ENCODE assay signal across 21 mouse cellular contexts in the genomic region with DNA sequence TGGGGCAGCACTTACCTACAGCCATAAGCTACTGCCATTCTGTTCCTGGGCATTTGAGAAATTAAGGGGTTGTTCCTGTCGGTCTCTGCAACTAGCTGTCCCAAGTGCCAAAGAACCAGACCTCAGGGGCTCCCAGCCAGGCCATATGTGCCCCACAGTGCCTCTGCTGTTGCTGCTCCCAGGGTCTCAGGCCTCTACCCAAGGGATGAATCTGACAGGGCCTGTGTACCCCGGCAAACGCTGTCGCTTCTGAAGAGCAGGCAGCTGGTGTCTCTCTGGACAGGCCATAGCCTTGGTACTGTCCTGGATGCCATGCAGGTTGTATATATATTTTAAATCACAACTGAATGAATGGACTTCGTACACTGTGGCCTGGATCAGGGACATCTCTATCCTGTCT. TPM values are rescaled to one million over a fixed set of nuclear protein-coding genes. Genes with fewer than 3 reads are reported as not detected.
DNase-seq lines count a peak whose midpoint lies in the region; ATAC-seq and TF ChIP-seq lines count a peak whose summit lies in the region.
"Had no signal": no experiment of that assay in that cellular context is flagged by ENCODE, and none has a peak within 500 bp of the region (broad histone marks: within the 10 kb centered on the region; RNA-seq: fewer than 3 reads in every experiment).

No protein-coding gene starts in this region.

- H3K4me1 ChIP-seq in heart, embryonic 10.5 days: peaks cover 19% of the 10 kb centered on the region
- no peaks in the 10 kb centered on the region for H3K4me1 ChIP-seq in midbrain, embryonic 11.5 days (ENCODE audit: control insufficient read depth, insufficient read depth, low read length)
- no peaks in the 10 kb centered on the region for H3K4me1 ChIP-seq in midbrain, embryonic 10.5 days

- no peak for ATAC-seq in midbrain, embryonic 11.5 days (ENCODE audit: low FRiP score)
- peak; percentile 15 for ATAC-seq in Patski
- ATAC-seq: activated CD4-positive, CD25-positive, alpha-beta regulatory T cell, adult 4 months; CD4-positive, CD25-positive, alpha-beta regulatory T cell, adult 4 months had no signal

- H3K4me2 ChIP-seq in midbrain, embryonic 11.5 days: no peak overlapping the region

- peak; percentile 85 for DNase-seq in heart, adult 11 months
- no peak for DNase-seq in heart, postnatal 4 days
- DNase-seq in heart, embryonic 10.5 days (ENCODE audit: low spot score): peak; percentile 66
- DNase-seq in heart, adult 8-10 months (ENCODE audit: low spot score): no peak
- DNase-seq in midbrain, embryonic 11.5 days (ENCODE audit: low spot score, missing footprints): peak; percentile 81
- no peak for DNase-seq in midbrain, embryonic 10.5 days (ENCODE audit: low spot score)
- DNase-seq in Patski (ENCODE audit: low read depth, low spot score): no peak
- no peak for DNase-seq in cerebellum, adult 11 months
- DNase-seq: adrenal gland, adult 2 months; adrenal gland, postnatal 10 days; adrenal gland, postnatal 14 days; adrenal gland, postnatal 25 days; adrenal gland, postnatal 36 days; B cell, adult 2 months; cerebellum, adult 11-12 months; cerebellum, adult 18-20 months; cerebellum, adult 2 months had no signal

- in situ Hi-C loops in Patski (cut with MboI; ENCODE audit: low pct_unique_long_range_greater_than_20kb): no loop called here

- no peak overlapping the region for H3K27ac ChIP-seq in heart, embryonic 10.5 days
- no peak overlapping the region for H3K27ac ChIP-seq in midbrain, embryonic 11.5 days (ENCODE audit: low read depth, low read length)
- H3K27ac ChIP-seq in midbrain, embryonic 10.5 days (replicated peaks): no peak overlapping the region

- TF ChIP-seq CTCF in Patski (IDR thresholded peaks at IDR 0.05): no peak

- H3K9ac ChIP-seq in midbrain, embryonic 11.5 days (ENCODE audit: low read length): no peak overlapping the region

- peaks cover 59% of the 10 kb centered on the region for H3K36me3 ChIP-seq in heart, embryonic 10.5 days
- H3K36me3 ChIP-seq in midbrain, embryonic 11.5 days (ENCODE audit: control insufficient read depth, insufficient read depth, low read length): no peaks in the 10 kb centered on the region
- H3K36me3 ChIP-seq in midbrain, embryonic 10.5 days: peaks cover 56% of the 10 kb centered on the region

- WGBS in heart, embryonic 10.5 days: 87% methylated on average over 5 of the region's 5 CpGs
- WGBS in midbrain, embryonic 11.5 days: 92% methylated on average over 5 of the region's 5 CpGs
- 94% methylated on average over 5 of the region's 5 CpGs for WGBS in midbrain, embryonic 10.5 days

- H3K27me3 ChIP-seq in heart, embryonic 10.5 days (ENCODE audit: insufficient read depth, poor library complexity, severe bottlenecking): no peaks in the 10 kb centered on the region
- H3K27me3 ChIP-seq in midbrain, embryonic 11.5 days (ENCODE audit: control insufficient read depth, insufficient read depth, low read length): no peaks in the 10 kb centered on the region
- H3K27me3 ChIP-seq in midbrain, embryonic 10.5 days (ENCODE audit: low read depth, poor library complexity, severe bottlenecking): no peaks in the 10 kb centered on the region
- H3K27me3 ChIP-seq in Patski: no peaks in the 10 kb centered on the region
- H3K27me3 ChIP-seq: CH12.LX had no signal

- no peaks in the 10 kb centered on the region for H3K9me3 ChIP-seq in heart, embryonic 10.5 days
- H3K9me3 ChIP-seq in midbrain, embryonic 11.5 days (ENCODE audit: control insufficient read depth, low read length): no peaks in the 10 kb centered on the region
- no peaks in the 10 kb centered on the region for H3K9me3 ChIP-seq in midbrain, embryonic 10.5 days (replicated peaks)
- H3K9me3 ChIP-seq: G1E had no signal

- POLR2A ChIA-PET in Patski (lab: Charles Lee): interaction anchor here (0.6 to 0.7 kb wide), 2 partner anchors 35 to 368 kb away, joined by 3 to 4 read pairs; no protein-coding TSS in a partner anchor

- CTCF ChIA-PET in Patski (lab: Charles Lee): no interaction called here

- H3K4me3 ChIP-seq in heart, embryonic 10.5 days: no peak overlapping the region
- no peak overlapping the region for H3K4me3 ChIP-seq in midbrain, embryonic 11.5 days (ENCODE audit: low read depth, low read length)
- H3K4me3 ChIP-seq in midbrain, embryonic 10.5 days: no peak overlapping the region

RNA-seq across cellular contexts. Expression of a gene that starts 20.1 kb away (rescaled TPM):
- total RNA-seq in heart, postnatal 4 days (2021): 10 to 100 TPM; 38.8 to 42.3 TPM
- 86.5 and 91.3 TPM in 2 replicates for polyA plus RNA-seq in heart, embryonic 10.5 days (2016; fragmentation: Nextera tagmentation; extraction: Ambion mirVana)
- total RNA-seq in heart, adult 8-10 months (2022): 10 to 100 TPM; 74.6 to 80.8 (median 77.0) TPM
- polyA plus RNA-seq in midbrain, embryonic 11.5 days (2014; fragmentation: Nextera tagmentation; extraction: Ambion mirVana): 34.2 and 37.4 TPM in 2 replicates
- polyA plus RNA-seq in midbrain, embryonic 10.5 days (2016; fragmentation: Nextera tagmentation; extraction: Ambion mirVana): 55.7 and 65.1 TPM in 2 replicates
- polyA plus RNA-seq in Patski (2021): 54.6 TPM

RNA-seq across cellular contexts. Expression of a gene that starts 37.3 kb away (rescaled TPM):
- 10 to 100 TPM; 24.4 to 27.6 TPM for total RNA-seq in heart, postnatal 4 days (2021)
- 25.5 and 28.6 TPM in 2 replicates for polyA plus RNA-seq in heart, embryonic 10.5 days (2016; fragmentation: Nextera tagmentation; extraction: Ambion mirVana)
- total RNA-seq in heart, adult 8-10 months (2022): 10 to 100 TPM in 2 of 4 experiments, 1 to 10 TPM in 2; 8.6 to 15.0 (median 11.0) TPM
- polyA plus RNA-seq in midbrain, embryonic 11.5 days (2014; fragmentation: Nextera tagmentation; extraction: Ambion mirVana): 18.3 and 24.3 TPM in 2 replicates
- 18.0 and 26.9 TPM in 2 replicates for polyA plus RNA-seq in midbrain, embryonic 10.5 days (2016; fragmentation: Nextera tagmentation; extraction: Ambion mirVana)
- polyA plus RNA-seq in Patski (2021): 23.1 TPM

Comparison
In these comparisons a context has a peak if more than half of its experiments do, and no peak if none do; other contexts are left out.
1. DNase-seq: peak in heart, adult 11 months (single experiment), heart, embryonic 10.5 days (single experiment) and midbrain, embryonic 11.5 days (single experiment); none in heart, postnatal 4 days (single experiment), heart, adult 8-10 months (single experiment), midbrain, embryonic 10.5 days (single experiment), Patski (single experiment) and cerebellum, adult 11 months (single experiment).